Mouse (Mus musculus): ENCODE results near the gene Il12rb1. TPM values are rescaled to one million over a fixed set of nuclear protein-coding genes. Genes with fewer than 3 reads are reported as not detected.

The Il12rb1 gene
- polyA plus RNA-seq, 1 experiment from 2014 or later, result 0.18 TPM

GRCm38 (mm10) chr8:70846371-70847154, 38.3 kb downstream of the Il12rb1 start:
- H3K4me3 ChIP-seq, result no peak overlapping the region
- H3K27me3 ChIP-seq (replicated peaks), result peaks cover 50% of the 10 kb centered on the region
- H3K9ac ChIP-seq, result no peak overlapping the region
- ATAC-seq, result no peak
- peaks cover 65% of the 10 kb centered on the region for H3K4me1 ChIP-seq
- H3K4me2 ChIP-seq, result no peak overlapping the region
- no peaks in the 10 kb centered on the region for H3K36me3 ChIP-seq
- H3K9me3 ChIP-seq (replicated peaks), result no peaks in the 10 kb centered on the region
- H3K27ac ChIP-seq, result no peak overlapping the region
- 49% methylated on average over 15 of the region's 15 CpGs for WGBS (ENCODE audit: insufficient replicate concordance)

GRCm38 (mm10) chr8:70849333-70849990, 41.2 kb downstream of the Il12rb1 start:
- Histone ChIP-seq H3K9me3 (replicated peaks) (no peaks in the 10 kb centered on the region), H3K27ac (no peak overlapping the region), H3K36me3 (no peaks in the 10 kb centered on the region), H3K4me3 (no peak overlapping the region), H3K4me2 (no peak overlapping the region), H3K4me1 (peaks cover 43% of the 10 kb centered on the region), H3K9ac (no peak overlapping the region), H3K27me3 (replicated peaks) (peaks cover 76% of the 10 kb centered on the region)
- no peak for ATAC-seq
- 64% methylated on average over 3 of the region's 3 CpGs for WGBS (ENCODE audit: insufficient replicate concordance)

GRCm38 (mm10) chr8:70850132-70850845, 42.0 kb downstream of the Il12rb1 start:
- no peaks in the 10 kb centered on the region for H3K36me3 ChIP-seq
- no peak overlapping the region for H3K4me2 ChIP-seq
- H3K4me1 ChIP-seq, result peaks cover 35% of the 10 kb centered on the region
- ATAC-seq, result no peak
- H3K27ac ChIP-seq, result no peak overlapping the region
- no peaks in the 10 kb centered on the region for H3K9me3 ChIP-seq (replicated peaks)
- 52% methylated on average over 7 of the region's 7 CpGs for WGBS (ENCODE audit: insufficient replicate concordance)
- no peak overlapping the region for H3K9ac ChIP-seq
- H3K4me3 ChIP-seq, result no peak overlapping the region
- peaks cover 84% of the 10 kb centered on the region for H3K27me3 ChIP-seq (replicated peaks)

GRCm38 (mm10) chr8:70850947-70851346, 42.7 kb downstream of the Il12rb1 start:
- WGBS (ENCODE audit: insufficient replicate concordance), result 64% methylated on average over 4 of the region's 4 CpGs

GRCm38 (mm10) chr8:70851837-70852236, 43.6 kb downstream of the Il12rb1 start:
- Histone ChIP-seq H3K36me3 (no peaks in the 10 kb centered on the region), H3K4me2 (no peak overlapping the region), H3K4me1 (peaks cover 29% of the 10 kb centered on the region), H3K9ac (0 out of 2 replicates have a peak overlapping the region, but pooled peaks have one; percentile 29), H3K27me3 (replicated peaks) (peaks cover 91% of the 10 kb centered on the region), H3K9me3 (replicated peaks) (no peaks in the 10 kb centered on the region), H3K4me3 (no peak overlapping the region), H3K27ac (no peak overlapping the region)
- 38% methylated on average over 6 of the region's 6 CpGs for WGBS (ENCODE audit: insufficient replicate concordance)
- ATAC-seq, result no peak

More at GRCm38 (mm10) chr8:70850947-70851346, 42.7 kb downstream of the Il12rb1 start:
- ATAC-seq, result no peak
- no peaks in the 10 kb centered on the region for H3K36me3 ChIP-seq
- no peak overlapping the region for H3K27ac ChIP-seq
- H3K4me1 ChIP-seq, result peaks cover 30% of the 10 kb centered on the region
- H3K4me2 ChIP-seq, result no peak overlapping the region
- no peaks in the 10 kb centered on the region for H3K9me3 ChIP-seq (replicated peaks)
- no peak overlapping the region for H3K9ac ChIP-seq
- H3K27me3 ChIP-seq (replicated peaks), result peaks cover 91% of the 10 kb centered on the region
- H3K4me3 ChIP-seq, result no peak overlapping the region

GRCm38 (mm10) chr8:70852595-70853231, 44.5 kb downstream of the Il12rb1 start:
- Histone ChIP-seq H3K36me3 (no peaks in the 10 kb centered on the region), H3K9ac (no peak overlapping the region), H3K27me3 (replicated peaks) (peaks cover 85% of the 10 kb centered on the region), H3K9me3 (replicated peaks) (no peaks in the 10 kb centered on the region), H3K4me2 (no peak overlapping the region), H3K27ac (no peak overlapping the region), H3K4me1 (peaks cover 37% of the 10 kb centered on the region), H3K4me3 (no peak overlapping the region)
- no peak for ATAC-seq
- WGBS (ENCODE audit: insufficient replicate concordance), result 84% methylated on average over 41 of the region's 41 CpGs

GRCm38 (mm10) chr8:70853863-70854262, 45.6 kb downstream of the Il12rb1 start:
- no peak overlapping the region for H3K4me2 ChIP-seq
- no peak for ATAC-seq
- no peak overlapping the region for H3K9ac ChIP-seq
- no peak overlapping the region for H3K27ac ChIP-seq
- no peaks in the 10 kb centered on the region for H3K9me3 ChIP-seq (replicated peaks)
- peaks cover 82% of the 10 kb centered on the region for H3K27me3 ChIP-seq (replicated peaks)
- H3K36me3 ChIP-seq, result no peaks in the 10 kb centered on the region
- H3K4me1 ChIP-seq, result peaks cover 43% of the 10 kb centered on the region
- H3K4me3 ChIP-seq, result no peak overlapping the region
- 31% methylated on average over 2 of the region's 2 CpGs for WGBS (ENCODE audit: insufficient replicate concordance)

- no peaks in the 10 kb centered on the region for H3K36me3 ChIP-seq
- H3K27ac ChIP-seq, result no peak overlapping the region
- WGBS (ENCODE audit: insufficient replicate concordance), result 63% methylated on average over 5 of the region's 5 CpGs
- no peak for ATAC-seq
- H3K9ac ChIP-seq, result no peak overlapping the region
- peak overlapping the region; percentile 79; the same call in 1 of the 2 replicates for H3K4me2 ChIP-seq
- H3K4me1 ChIP-seq, result peaks cover 37% of the 10 kb centered on the region
- H3K27me3 ChIP-seq (replicated peaks), result peaks cover 80% of the 10 kb centered on the region
- no peaks in the 10 kb centered on the region for H3K9me3 ChIP-seq (replicated peaks)
- no peak overlapping the region for H3K4me3 ChIP-seq
Measured at GRCm38 (mm10) chr8:70856028-70856427, 47.8 kb downstream of the Il12rb1 start.

GRCm38 (mm10) chr8:70856541-70857197, 48.4 kb downstream of the Il12rb1 start:
- Histone ChIP-seq H3K9ac (peak overlapping the region; percentile 61; the same call in 1 of the 2 replicates), H3K9me3 (replicated peaks) (no peaks in the 10 kb centered on the region), H3K4me1 (peaks cover 30% of the 10 kb centered on the region), H3K36me3 (no peaks in the 10 kb centered on the region), H3K27me3 (replicated peaks) (peaks cover 85% of the 10 kb centered on the region), H3K27ac (no peak overlapping the region), H3K4me3 (peak overlapping the region; percentile 48), H3K4me2 (peak overlapping the region; percentile 79)
- peak; percentile 81 for ATAC-seq
- WGBS (ENCODE audit: insufficient replicate concordance), result 10% methylated on average over 30 of the region's 33 CpGs

- Histone ChIP-seq H3K27me3 (replicated peaks) (peaks cover 85% of the 10 kb centered on the region), H3K36me3 (no peaks in the 10 kb centered on the region), H3K4me2 (peak overlapping the region; percentile 79; the same call in 1 of the 2 replicates), H3K9me3 (replicated peaks) (no peaks in the 10 kb centered on the region), H3K9ac (no peak overlapping the region; the same call in 1 of the 2 replicates), H3K4me1 (peaks cover 25% of the 10 kb centered on the region), H3K4me3 (no peak overlapping the region), H3K27ac (no peak overlapping the region)
- 15% methylated on average over 4 of the region's 4 CpGs for WGBS (ENCODE audit: insufficient replicate concordance)
- no peak for ATAC-seq
Measured at GRCm38 (mm10) chr8:70857516-70857915, 49.3 kb downstream of the Il12rb1 start.
